Mouse (Mus musculus) thymus, adult 2 months (tissue): ENCODE measurements around the gene Cox19.

ENCODE experiments used
- CTCF ChIP-seq: fragments of 200-500 bp; IDR thresholded peaks from 2 replicates; pipeline ENCODE4 v1.5.1; 2012; ENCODE audit warnings: mild to moderate bottlenecking, control low read depth, low read length, moderate library complexity, borderline replicate concordance; ENCODE audit not compliant: control insufficient read depth, poor library complexity, insufficient read depth; ENCODE audit errors: extremely low read depth
- POLR2A ChIP-seq: fragments of 200-500 bp; IDR thresholded peaks from 2 replicates; pipeline ENCODE4 v1.6.1; 2012; ENCODE audit warnings: mild to moderate bottlenecking, low read length, control low read depth, moderate library complexity; ENCODE audit not compliant: control insufficient read depth, poor library complexity, insufficient read depth; ENCODE audit errors: extremely low read depth

DNA sequence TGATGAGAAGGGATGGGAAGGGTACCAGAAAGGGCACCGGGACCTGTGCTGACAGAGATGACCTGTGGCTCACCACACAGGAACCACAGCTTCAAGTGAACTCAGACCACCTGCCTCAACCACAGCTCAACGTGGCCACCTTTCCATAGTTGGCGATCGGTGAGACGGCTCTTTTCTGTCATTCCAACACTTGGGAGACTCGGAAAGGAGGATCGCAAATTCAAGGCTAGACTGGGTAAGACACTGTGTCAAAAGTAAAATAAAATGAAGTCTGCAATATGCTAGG lies 27.0 kb upstream of the Cox19 start:
- TF ChIP-seq CTCF: no peak
- no peak for TF ChIP-seq POLR2A
